Mouse (Mus musculus) MEL (cell line): ENCODE results near the gene Sh3rf1. TPM values are rescaled to one million over a fixed set of nuclear protein-coding genes. Genes with fewer than 3 reads are reported as not detected.

ENCODE experiments used
- DNase-seq: peaks from one replicate; pipeline ENCODE4 v3.0.0; 2011; ENCODE audit warnings: low read depth, low spot score
- H3K27ac ChIP-seq: 2 replicates; pipeline ENCODE4 v1.5.1; 2012; ENCODE audit warnings: low read depth, mild to moderate bottlenecking, control low read depth, low read length, moderate library complexity; ENCODE audit not compliant: control insufficient read depth
- H3K27me3 ChIP-seq, 2 experiments: fragments of 150-350 bp in 1 of 2; sonication (generic) in 1 of 2; 2 replicates each; pipeline ENCODE4 v1.6.1; 2012; ENCODE audit warnings: low read length in 2 of 2, mild to moderate bottlenecking in 2 of 2, improper control_type of control experiment in 1 of 2, moderate library complexity in 1 of 2; ENCODE audit not compliant: insufficient read depth in 2 of 2, control insufficient read depth in 1 of 2
- H3K36me3 ChIP-seq, 2 experiments: 2 replicates each; pipeline ENCODE4 v1.6.1; 2012 to 2014; ENCODE audit warnings: low read length in 2 of 2, improper control_type of control experiment in 1 of 2, inconsistent platforms in 1 of 2, mild to moderate bottlenecking in 1 of 2; ENCODE audit not compliant: insufficient read depth in 2 of 2, control insufficient read depth in 1 of 2
- H3K4me1 ChIP-seq, 2 experiments: fragments of 150-350 bp in 1 of 2; sonication (generic) in 1 of 2; 2 replicates each; pipeline ENCODE4 v1.6.1; 2012; ENCODE audit warnings: low read length in 2 of 2, improper control_type of control experiment in 1 of 2, mild to moderate bottlenecking in 1 of 2; ENCODE audit not compliant: insufficient read depth in 2 of 2, control insufficient read depth in 1 of 2
- H3K4me3 ChIP-seq, 2 experiments: fragments of 150-350 bp in 1 of 2; sonication (generic) in 1 of 2; 2 replicates each; pipeline ENCODE4 v1.5.1; 2012; ENCODE audit warnings: low read depth in 2 of 2, low read length in 2 of 2, mild to moderate bottlenecking in 2 of 2, moderate library complexity in 2 of 2, control low read depth in 1 of 2, improper control_type of control experiment in 1 of 2; ENCODE audit not compliant: control insufficient read depth in 1 of 2, insufficient read depth in 1 of 2
- H3K79me2 ChIP-seq: 2 replicates; pipeline ENCODE4 v1.6.1; 2012; ENCODE audit warnings: mild to moderate bottlenecking, low read length, moderate library complexity; ENCODE audit not compliant: control insufficient read depth, poor library complexity, insufficient read depth
- H3K9ac ChIP-seq: 2 replicates; pipeline ENCODE4 v1.6.1; 2012; ENCODE audit warnings: low read depth, mild to moderate bottlenecking, control low read depth, low read length, moderate library complexity; ENCODE audit not compliant: control insufficient read depth, poor library complexity, severe bottlenecking
- H3K9me3 ChIP-seq: fragments of 150-350 bp; sonication (generic); replicated peaks from 2 replicates; pipeline ENCODE4 v1.6.1; 2012; ENCODE audit warnings: mild to moderate bottlenecking, low read length, improper control_type of control experiment, moderate library complexity; ENCODE audit not compliant: insufficient read depth
- CHD1 ChIP-seq: IDR thresholded peaks from 2 replicates; pipeline ENCODE4 v1.6.1; 2012; ENCODE audit warnings: low read depth, mild to moderate bottlenecking, inconsistent platforms, low read length, improper control_type of control experiment
- CTCF ChIP-seq, 3 experiments: IDR thresholded peaks in 2 of 3; conservative IDR thresholded peaks in 1 of 3; 2 replicates each; pipeline ENCODE4 v1.5.1; 2011 to 2012; ENCODE audit warnings: low read length in 3 of 3, low read depth in 2 of 3, mild to moderate bottlenecking in 2 of 3, improper control_type of control experiment in 1 of 3, inconsistent platforms in 1 of 3, mixed read lengths in 1 of 3, moderate library complexity in 1 of 3; ENCODE audit not compliant: control insufficient read depth in 1 of 3, insufficient read depth in 1 of 3, poor library complexity in 1 of 3, severe bottlenecking in 1 of 3
- ELF1 ChIP-seq: IDR thresholded peaks from 2 replicates; pipeline ENCODE4 v1.6.1; 2014; ENCODE audit warnings: low read depth, mild to moderate bottlenecking, inconsistent platforms, low read length, improper control_type of control experiment, moderate library complexity
- EP300 ChIP-seq, 2 experiments: IDR thresholded peaks; 2 replicates each; pipeline ENCODE4 v1.6.1; 2011; ENCODE audit warnings: improper control_type of control experiment in 2 of 2, low read length in 2 of 2, low read depth in 1 of 2, mild to moderate bottlenecking in 1 of 2
- HCFC1 ChIP-seq: IDR thresholded peaks from 2 replicates; pipeline ENCODE4 v1.6.1; 2012; ENCODE audit warnings: low read depth, mild to moderate bottlenecking, inconsistent platforms, low read length, improper control_type of control experiment, moderate library complexity
- JUND ChIP-seq: IDR thresholded peaks from 2 replicates; pipeline ENCODE4 v1.6.1; 2011; ENCODE audit warnings: low read depth, mild to moderate bottlenecking, improper control_type of control experiment, low read length
- MAX ChIP-seq: IDR thresholded peaks from 2 replicates; pipeline ENCODE4 v1.6.1; 2011; ENCODE audit warnings: low read length, improper control_type of control experiment
- MAZ ChIP-seq: IDR thresholded peaks from 2 replicates; pipeline ENCODE4 v1.6.1; 2012; ENCODE audit warnings: low read depth, mild to moderate bottlenecking, inconsistent platforms, low read length, improper control_type of control experiment
- MEF2A ChIP-seq: IDR thresholded peaks from 2 replicates; pipeline ENCODE4 v1.6.1; 2014; ENCODE audit warnings: low read depth, mild to moderate bottlenecking, inconsistent platforms, low read length, improper control_type of control experiment; ENCODE audit not compliant: poor library complexity, insufficient replicate concordance, severe bottlenecking; ENCODE audit errors: extremely low read depth
- MYB ChIP-seq: IDR thresholded peaks from 2 replicates; pipeline ENCODE4 v1.6.1; 2011; ENCODE audit warnings: mild to moderate bottlenecking, low read depth, low read length, improper control_type of control experiment
- MYC ChIP-seq: IDR thresholded peaks from 2 replicates; pipeline ENCODE4 v1.6.1; 2011; ENCODE audit warnings: low read depth, mild to moderate bottlenecking, low read length, improper control_type of control experiment, moderate library complexity
- NELFE ChIP-seq: IDR thresholded peaks from 2 replicates; pipeline ENCODE4 v1.6.1; 2011; ENCODE audit warnings: low read depth, low read length, improper control_type of control experiment
- RAD21 ChIP-seq: IDR thresholded peaks from 2 replicates; pipeline ENCODE4 v1.6.1; 2011; ENCODE audit warnings: mild to moderate bottlenecking, low read depth, low read length, improper control_type of control experiment
- RCOR1 ChIP-seq: IDR thresholded peaks from 2 replicates; pipeline ENCODE4 v1.6.1; 2012; ENCODE audit warnings: low read depth, mild to moderate bottlenecking, inconsistent platforms, low read length, improper control_type of control experiment
- SMC3 ChIP-seq: IDR thresholded peaks from 2 replicates; pipeline ENCODE4 v1.6.1; 2011; ENCODE audit warnings: low read depth, low read length, improper control_type of control experiment
- TAL1 ChIP-seq: IDR thresholded peaks from 2 replicates; pipeline ENCODE4 v1.6.1; 2012; ENCODE audit warnings: mild to moderate bottlenecking, inconsistent platforms, low read length, moderate library complexity, mixed read lengths
- TBP ChIP-seq: IDR thresholded peaks from 2 replicates; pipeline ENCODE4 v1.8.0; 2011; ENCODE audit warnings: low read depth, low read length, improper control_type of control experiment
- USF1 ChIP-seq: IDR thresholded peaks from 2 replicates; pipeline ENCODE4 v1.6.1; 2014; ENCODE audit warnings: low read depth, mild to moderate bottlenecking, inconsistent platforms, low read length, improper control_type of control experiment, moderate library complexity
- ZKSCAN1 ChIP-seq: IDR thresholded peaks from 2 replicates; pipeline ENCODE4 v1.6.1; 2012; ENCODE audit warnings: low read depth, mild to moderate bottlenecking, inconsistent platforms, low read length, improper control_type of control experiment, moderate library complexity
- ZMIZ1 ChIP-seq: IDR thresholded peaks from 2 replicates; pipeline ENCODE4 v1.6.1; 2012; ENCODE audit warnings: low read depth, mild to moderate bottlenecking, inconsistent platforms, low read length, improper control_type of control experiment, moderate library complexity
- ZNF384 ChIP-seq: IDR thresholded peaks from 2 replicates; pipeline ENCODE4 v1.6.1; 2012; ENCODE audit warnings: low read depth, mild to moderate bottlenecking, inconsistent platforms, low read length, improper control_type of control experiment
- polyA plus RNA-seq, 2 experiments: library from polyadenylated mRNA; stranded (reverse) in 1 of 2; unstranded in 1 of 2; fragments of >175 nt in 1 of 2; fragments of >200 nt in 1 of 2; gene quantifications; 2 replicates each; pipeline versions ENCODE4 v1.2.1 to v1.2.4; 2012; ENCODE audit warnings: low replicate concordance in 2 of 2, low read depth in 1 of 2; ENCODE audit not compliant: insufficient read length in 2 of 2, insufficient read depth in 1 of 2, missing spikeins in 1 of 2
- total RNA-seq: library from RNA; depleted of rRNA; stranded (reverse); fragments of 300-350 nt; gene quantifications from 2 replicates; pipeline ENCODE4 v1.2.3, GENCODE M21; 2012

Gene Sh3rf1
- total and polyA plus RNA-seq, 3 experiments, result 1.5 to 5.9 TPM; not detected in 1

- Histone ChIP-seq H3K27me3 (peaks cover 0 to 2% of the 10 kb centered on the region in 2 experiments; a peak in 2 of 4 replicates), H3K4me1 (peaks cover 0 to 3% of the 10 kb centered on the region in 2 experiments; a peak in 2 of 4 replicates), H3K9ac (no peak overlapping the region), H3K79me2 (no peaks in the 10 kb centered on the region), H3K4me3 (no peak overlapping the region), H3K36me3 (no peaks in the 10 kb centered on the region)
- no peak for DNase-seq
- TF ChIP-seq RCOR1 (no peak), USF1 (no peak), ZKSCAN1 (no peak), MEF2A (no peak), MYC (no peak)
- TF ChIP-seq, all 39 proteins: peak for 0
- no peaks in the 10 kb centered on the region for H3K9me3 ChIP-seq
- H3K27ac ChIP-seq, result no peak overlapping the region
Measured at GRCm38 (mm10) chr8:61207636-61208035, 16.0 kb upstream of the Sh3rf1 start.

- Histone ChIP-seq H3K27ac (no peak overlapping the region), H3K4me1 (peaks cover 0 to 1% of the 10 kb centered on the region in 2 experiments; a peak in 2 of 4 replicates), H3K36me3 (no peaks in the 10 kb centered on the region), H3K27me3 (peaks cover 0 to 2% of the 10 kb centered on the region in 2 experiments; a peak in 2 of 4 replicates), H3K9ac (no peak overlapping the region), H3K79me2 (no peaks in the 10 kb centered on the region), H3K4me3 (no peak overlapping the region), H3K9me3 (no peaks in the 10 kb centered on the region)
- TF ChIP-seq RCOR1 (no peak), MAX (no peak), SMC3 (no peak), TBP (no peak), NELFE (no peak), MYC (no peak), CTCF (IDR thresholded peaks at IDR 0.05 in 2 of 3, conservative IDR thresholded peaks at IDR 0.05 in 1 of 3; ENCODE audit: control insufficient read depth in 1 of 3, insufficient read depth in 1 of 3, low read depth in 2 of 3, low read length in 3 of 3, poor library complexity in 1 of 3, severe bottlenecking in 1 of 3) (no peak), MYB (no peak), MEF2A (no peak), HCFC1 (no peak), EP300 (IDR thresholded peaks at IDR 0.05; ENCODE audit: low read depth in 1 of 2, low read length in 2 of 2) (no peak), RAD21 (no peak), TAL1 (no peak), CHD1 (no peak), MAZ (no peak), ZNF384 (no peak), ZMIZ1 (no peak), ELF1 (no peak), JUND (no peak)
- DNase-seq, result no peak
Measured at GRCm38 (mm10) chr8:61208719-61209118, 15.0 kb upstream of the Sh3rf1 start.
